Mouse (Mus musculus) right cerebral cortex, postnatal 14 days (tissue): ENCODE data around the gene Grid1.

Experiments
- DNase-seq: peaks from one replicate; pipeline ENCODE4 v3.0.0; 2022

Grid1 gene

DNA sequence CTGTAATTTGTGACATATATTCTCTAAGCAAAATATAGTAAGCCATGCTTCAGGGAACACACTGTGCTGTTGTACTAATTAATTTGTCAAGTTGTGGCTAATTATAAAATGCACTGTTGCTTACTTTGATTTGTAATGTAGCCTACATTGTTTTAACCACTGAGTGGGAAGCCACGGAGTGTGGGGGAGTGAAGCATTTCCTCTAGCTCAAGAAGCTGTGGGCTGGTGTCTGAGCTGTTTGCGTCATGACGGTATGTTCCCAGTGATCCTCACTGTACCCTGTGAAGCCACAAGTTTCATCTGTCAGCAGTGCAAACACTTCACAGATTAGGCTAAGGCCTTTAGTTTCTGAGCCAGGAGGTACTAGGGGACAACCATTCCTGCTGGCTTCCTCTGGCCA, 302.2 kb downstream of the Grid1 start:
- no peak for DNase-seq

DNA sequence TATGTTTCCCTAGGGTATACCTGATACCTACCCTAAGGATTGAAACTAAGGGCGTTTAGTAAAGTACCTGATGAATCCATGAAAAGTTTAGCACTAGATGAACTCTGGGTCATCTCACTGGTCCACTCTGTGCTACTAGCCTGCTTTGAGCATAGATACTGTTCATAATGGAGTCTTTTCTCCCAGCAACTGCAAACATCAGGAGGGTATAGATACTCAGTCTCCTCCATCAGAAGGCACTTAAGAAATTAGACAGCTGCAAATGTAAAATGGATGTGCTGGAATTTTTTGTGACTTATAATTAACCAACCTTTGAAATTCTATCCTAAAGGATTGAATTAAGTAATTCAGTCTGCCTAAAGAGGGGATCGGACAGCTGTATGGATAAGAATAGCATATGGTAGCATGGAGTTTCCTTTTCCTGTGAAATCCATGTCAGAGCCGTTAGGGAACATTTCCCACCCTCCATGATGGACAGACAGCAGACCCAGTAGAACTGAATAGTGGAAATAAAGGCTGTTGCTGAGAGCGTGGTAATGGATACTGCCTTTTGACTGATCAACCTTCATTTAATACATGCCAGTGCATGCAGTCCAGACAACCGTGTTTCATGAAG, 303.5 kb downstream of the Grid1 start:
- DNase-seq = no peak

DNA sequence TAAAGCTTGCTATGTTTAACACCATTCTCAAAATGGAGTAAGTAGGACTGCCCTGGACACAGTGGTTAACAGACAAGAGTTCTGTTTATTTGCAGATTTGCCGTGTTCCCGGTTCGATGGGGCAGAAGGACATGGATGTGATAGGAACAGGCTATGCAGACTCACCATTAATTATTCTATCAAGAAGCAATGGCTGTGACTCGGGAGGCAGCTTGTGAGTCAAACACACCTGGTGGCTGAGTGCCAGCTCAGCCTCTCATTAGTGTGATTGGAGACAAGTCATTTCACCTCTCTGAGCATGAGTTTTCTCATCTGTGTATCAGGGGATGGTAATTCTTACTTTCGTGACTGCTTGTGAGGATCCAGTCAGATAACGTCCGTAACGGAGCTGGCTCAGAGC, 307.7 kb downstream of the Grid1 start:
- no peak for DNase-seq

DNA sequence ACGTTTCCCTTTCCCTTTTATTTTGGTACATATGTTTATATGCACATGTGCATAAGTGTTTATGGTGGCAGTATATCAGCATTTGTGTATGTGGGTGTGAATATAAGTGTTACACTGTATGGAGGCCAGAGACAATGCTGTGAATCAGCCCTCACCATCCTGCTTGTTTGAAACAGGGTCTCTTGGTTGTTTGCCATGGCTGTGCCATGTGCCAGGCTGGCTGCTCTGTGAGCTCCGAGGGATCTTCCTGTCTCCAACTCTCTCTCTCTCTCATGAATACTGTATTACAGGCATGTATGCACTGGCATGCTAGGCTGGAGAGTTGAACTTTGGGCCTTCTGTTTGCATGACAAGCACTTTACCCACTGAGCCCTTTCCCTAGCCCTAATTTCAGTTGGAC, 315.1 kb downstream of the Grid1 start:
- no peak for DNase-seq

DNA sequence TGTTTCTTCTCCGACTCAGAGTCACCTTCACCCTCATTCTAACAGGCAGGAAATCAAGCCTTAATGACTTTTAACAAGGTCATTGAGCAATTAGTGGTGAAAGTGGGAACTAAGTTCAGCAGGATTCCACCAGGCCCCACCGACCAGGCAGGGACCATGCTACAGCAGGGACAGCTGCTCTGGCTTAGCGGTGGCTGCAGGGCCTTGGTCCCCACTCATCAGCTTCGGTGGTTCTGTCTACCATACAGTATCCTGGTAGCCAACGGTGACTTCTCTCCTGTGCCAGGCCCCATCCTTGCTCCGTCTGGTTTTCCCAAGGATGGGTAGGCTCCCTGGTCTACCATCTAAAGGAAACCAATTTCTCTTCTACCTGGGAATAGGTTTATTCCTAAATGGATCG, 318.2 kb downstream of the Grid1 start:
- DNase-seq = no peak

DNA sequence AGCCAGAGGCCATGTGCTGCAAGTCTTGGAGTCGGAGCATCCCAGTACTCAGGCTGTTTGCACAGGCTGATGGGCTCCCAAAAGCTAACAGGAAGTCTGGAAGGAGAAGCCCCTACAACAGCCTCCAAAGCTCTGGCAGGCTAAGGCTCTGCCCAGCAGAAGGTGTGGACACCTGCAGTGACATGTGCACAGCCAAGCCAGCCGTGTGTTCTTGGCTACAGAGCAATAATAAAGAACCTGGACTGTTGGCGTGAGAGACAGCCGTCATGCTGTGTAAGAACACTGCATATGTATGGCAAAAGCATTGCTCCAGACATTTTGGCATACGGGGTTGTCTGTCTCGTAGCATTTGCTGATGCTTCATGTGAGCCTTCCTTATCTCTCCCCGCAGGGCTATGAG, 319.9 kb downstream of the Grid1 start:
- no peak for DNase-seq

DNA sequence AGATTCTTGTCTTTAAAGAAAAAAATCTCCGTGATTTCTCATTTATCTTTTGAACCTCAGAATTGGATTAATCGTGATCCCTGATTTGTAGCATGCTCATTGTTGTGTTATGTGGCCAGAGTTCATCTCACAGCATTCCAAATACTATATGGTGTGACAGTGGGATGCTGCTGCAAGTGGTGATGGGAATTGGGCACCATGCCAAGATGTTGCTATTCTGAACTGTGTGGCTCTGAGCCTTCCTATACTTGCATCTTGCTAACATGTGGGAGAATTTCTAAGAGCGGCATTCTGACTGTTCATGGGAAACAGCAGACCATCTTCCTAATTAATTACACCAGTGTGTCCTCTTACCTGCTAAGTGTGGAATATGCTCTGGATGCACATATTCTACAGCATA, 332.5 kb downstream of the Grid1 start:
- DNase-seq = peak; percentile 54

DNA sequence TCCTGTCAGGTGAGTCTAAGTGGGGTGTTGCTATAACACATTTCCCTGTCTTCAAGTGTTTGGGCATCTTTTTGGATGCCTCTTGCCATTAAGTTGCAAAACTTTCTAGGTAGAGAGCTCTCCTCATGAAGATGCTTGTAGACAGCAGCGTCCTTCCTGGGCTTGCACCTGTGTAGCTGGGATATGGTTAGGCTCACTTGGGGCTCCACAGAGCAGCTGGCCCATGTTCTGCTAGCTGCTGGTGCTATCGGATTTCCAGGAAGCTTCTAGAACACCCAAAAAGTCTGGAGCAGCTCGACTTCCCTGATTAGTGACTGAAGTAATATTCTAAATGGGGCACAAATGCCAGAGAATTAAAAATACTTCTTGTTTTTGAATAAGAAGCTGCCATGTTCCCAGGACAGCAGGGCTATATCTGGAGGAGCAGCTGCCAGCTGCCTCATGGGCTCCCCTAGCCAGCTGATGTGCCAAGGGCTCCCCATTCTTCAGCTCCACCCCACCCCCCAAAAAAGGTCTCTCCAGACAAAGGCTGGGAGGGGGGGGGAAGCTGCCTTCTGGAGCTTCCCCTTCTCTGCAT, 333.9 kb downstream of the Grid1 start:
- peak; percentile 18 for DNase-seq

DNA sequence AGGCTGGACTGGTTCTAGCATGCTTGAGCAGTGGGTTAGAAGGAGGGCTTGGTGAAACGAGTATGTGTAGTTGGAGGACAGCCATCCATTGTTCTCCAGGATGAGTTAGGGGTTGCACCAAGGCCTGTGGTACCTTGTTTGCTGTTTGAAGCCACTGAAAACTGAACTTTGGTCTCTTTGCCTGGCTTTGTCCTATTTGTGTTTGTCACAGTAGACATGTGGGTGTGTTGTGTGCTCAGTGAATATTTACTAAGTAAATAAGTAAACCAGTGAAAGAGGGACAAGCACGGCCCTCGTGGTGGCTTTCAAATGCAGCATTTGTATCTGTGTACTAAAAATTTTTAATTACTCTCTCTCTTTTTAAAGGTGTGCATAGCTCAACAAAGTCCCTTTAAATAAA, 334.5 kb downstream of the Grid1 start:
- DNase-seq = no peak

DNA sequence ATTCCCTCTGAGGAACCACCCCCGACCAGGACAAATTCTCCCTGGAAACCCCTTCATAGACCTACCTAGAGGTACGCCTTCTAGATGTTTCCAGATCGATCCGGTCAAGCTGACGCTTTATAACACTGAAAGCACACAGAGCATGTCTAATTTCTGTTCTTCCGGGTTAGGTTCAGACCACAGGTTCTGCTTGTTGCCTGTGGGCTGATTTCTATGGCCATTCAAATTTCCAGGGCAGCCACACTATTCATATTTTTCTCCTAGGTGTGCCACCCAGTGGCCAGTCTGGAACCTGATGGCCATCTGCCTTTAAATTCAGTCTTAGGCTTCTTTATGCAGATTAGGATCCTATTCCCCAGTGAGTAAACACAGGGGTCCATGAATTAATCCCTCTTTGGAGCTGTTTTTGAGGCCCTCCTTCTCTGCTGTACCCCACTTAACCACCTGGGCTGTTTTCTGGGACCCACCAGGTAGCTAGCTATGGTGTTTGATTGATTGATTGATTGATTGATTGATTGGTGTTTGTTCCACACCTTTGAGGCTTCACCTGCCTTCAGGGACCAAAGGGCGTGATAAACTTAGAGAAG, 337.3 kb downstream of the Grid1 start:
- DNase-seq = no peak

DNA sequence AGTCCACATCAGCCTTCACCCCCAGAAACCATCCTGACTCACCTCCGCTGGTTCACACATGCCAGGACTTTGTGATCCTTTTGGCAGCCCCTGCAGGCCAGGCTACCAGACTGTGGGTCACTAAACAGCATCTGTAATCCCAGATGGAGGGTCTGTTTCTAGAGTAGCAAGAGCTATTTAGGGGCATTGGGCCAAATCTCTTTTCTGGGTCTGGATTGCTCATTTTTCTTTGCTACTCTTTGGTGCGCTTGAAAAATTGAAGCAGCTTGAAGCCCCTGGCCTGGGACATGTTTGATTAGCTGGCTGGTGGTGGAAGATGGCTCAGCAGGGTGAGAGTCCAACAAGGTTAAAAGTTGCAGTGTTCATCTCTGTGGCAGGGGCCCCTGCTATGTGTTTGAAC, 339.4 kb downstream of the Grid1 start:
- no peak for DNase-seq

DNA sequence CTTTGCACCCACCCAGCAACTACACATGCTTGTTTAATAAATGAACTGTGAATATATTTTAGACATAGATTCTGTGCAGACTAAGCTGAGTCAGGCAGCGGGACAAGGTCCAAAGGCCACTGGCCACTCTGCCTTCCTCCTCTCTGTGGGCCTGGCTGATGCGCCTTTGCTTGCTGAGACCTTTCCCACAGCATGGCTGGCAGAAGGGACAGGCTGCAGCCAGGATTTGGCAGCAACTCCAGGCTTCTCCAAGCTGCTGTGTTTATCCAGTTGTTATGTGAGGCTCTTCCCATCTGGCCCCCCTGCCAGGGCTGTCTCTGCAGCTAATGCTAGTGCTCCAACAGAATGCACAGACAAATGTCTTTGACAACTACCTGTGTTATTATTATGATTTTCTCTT, 347.5 kb downstream of the Grid1 start:
- peak; percentile 14 for DNase-seq

DNA sequence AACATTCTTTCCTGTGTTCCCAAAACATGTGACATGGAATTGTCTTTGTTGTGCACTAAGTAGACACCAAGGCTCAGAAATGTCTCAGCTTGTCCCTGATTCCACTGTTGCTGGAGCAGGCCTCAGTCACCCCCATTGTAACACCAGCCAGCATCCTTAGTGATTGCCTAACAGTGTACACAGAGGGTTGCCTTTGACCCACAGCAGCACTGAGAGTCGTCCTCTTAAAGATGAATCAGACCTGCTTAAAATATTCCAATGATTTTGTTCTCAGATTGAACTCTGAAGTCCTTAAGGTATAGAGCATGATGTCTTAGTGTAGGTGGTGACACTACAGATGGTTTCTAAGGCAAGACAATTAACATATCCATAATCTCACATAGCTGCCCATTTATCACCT, 354.0 kb downstream of the Grid1 start:
- no peak for DNase-seq

DNA sequence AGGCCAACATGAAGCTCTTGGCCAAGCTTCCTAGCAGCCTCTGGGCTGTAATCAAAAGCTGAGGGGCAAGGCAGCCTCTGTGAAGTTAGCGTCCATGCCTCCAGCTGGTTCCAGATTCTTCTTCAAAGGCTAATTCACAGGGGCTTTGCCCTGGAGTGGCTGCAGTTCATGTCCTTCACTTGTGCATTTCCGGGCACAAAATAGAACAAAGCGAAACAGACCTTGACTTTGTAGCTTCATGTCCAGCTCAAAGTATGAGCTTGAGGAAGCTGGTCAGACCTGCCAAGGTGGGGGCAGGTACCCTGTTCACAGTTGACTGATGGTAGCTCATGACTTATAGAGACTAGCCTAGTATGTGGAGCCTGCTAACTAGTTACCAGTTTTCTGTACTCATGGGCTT, 356.1 kb downstream of the Grid1 start:
- no peak for DNase-seq

DNA sequence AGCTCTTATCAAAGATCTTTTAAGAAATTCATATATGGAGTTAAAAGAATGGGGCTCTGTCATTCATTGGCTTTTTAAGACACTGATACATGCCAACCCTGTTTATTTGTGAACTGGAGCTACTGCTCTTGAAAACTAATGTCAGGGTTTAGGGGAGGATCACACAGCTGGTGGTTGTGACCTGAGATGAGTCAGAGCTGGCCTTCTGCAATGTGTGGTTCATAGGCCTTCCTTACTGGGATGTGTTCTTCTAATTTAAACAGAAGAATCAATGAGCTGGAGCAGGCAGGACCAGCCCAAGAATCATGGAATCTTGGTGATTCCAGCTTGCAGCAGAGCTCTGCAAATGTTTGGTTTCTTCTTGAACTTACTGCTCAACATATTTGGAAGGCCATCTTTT, 359.2 kb downstream of the Grid1 start:
- DNase-seq = no peak

DNA sequence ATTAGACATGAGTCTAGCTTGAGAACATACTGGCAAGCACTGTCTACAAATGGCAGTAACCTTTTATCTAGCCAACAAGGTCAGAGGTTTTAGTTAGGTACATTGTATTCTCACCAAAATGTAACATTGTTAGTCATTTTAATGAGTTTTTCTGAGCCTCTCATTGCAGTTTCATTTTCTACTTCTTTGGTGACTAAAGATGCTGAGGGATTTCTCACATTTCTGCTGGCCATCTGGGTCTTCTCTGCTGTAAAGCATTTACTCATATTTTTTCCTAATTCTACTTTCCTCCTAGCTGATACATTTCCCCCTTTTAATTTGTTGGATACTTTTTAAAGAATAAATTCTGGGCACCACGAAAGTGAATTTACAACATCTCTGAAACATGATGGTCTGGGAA, 365.5 kb downstream of the Grid1 start:
- DNase-seq = no peak

DNA sequence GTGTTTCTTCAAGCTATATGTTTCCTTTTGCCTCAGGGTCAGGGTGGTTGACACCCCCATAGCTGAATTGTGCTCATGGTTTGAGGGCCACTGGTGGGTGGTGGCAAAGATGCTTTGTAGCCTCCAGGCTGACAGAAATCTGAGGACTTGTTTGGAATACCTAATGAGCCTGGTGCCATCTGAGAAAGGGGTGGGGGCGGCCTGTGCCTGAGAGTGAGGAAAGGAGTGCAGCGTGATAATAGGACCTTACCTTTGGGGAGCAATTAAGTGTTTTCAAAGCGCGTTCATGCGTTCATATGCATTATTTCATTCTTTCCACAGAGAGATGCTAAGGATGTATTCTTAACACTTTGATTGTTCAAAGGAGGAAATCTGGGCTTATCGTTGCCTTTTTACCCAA, 372.3 kb downstream of the Grid1 start:
- DNase-seq = no peak

DNA sequence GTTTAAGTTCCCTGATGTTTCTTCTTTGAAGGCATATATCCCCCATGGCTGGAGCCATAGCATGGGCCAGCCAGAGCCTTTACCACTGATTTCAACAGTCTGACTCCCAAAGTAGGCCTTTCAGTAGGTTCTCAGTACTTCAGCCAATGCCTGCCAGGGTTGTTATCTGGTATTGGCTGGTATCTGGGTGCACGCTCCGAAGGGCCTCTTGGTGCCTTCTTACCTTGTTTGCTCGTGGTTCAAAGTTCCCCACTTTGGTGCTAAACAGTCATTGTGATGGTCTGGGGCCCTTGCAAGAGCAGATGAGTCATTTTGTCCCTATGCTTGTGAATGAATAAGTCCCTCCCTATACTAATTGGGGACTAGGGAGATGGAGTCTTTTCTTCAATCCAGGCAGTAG, 377.5 kb downstream of the Grid1 start:
- DNase-seq = no peak

DNA sequence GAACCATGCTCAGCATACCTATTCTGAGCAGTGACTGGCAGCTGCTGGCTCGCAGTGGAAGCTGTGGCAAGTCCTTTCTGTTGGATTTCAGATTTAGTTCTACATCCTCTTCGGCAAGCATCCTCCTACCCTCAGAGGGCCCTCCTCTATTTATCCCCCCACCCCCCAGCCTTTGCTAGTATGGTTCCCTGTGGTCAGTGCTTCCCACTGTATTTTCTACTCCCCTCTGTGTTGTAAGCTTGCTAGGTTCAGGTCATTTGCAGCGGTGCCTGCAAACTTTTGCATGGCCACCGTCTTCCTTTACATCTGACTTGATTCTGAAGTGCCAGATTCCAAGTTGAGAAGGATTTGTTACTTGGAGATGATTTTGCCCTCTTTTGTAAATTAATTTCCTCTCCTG, 378.5 kb downstream of the Grid1 start:
- DNase-seq = no peak

DNA sequence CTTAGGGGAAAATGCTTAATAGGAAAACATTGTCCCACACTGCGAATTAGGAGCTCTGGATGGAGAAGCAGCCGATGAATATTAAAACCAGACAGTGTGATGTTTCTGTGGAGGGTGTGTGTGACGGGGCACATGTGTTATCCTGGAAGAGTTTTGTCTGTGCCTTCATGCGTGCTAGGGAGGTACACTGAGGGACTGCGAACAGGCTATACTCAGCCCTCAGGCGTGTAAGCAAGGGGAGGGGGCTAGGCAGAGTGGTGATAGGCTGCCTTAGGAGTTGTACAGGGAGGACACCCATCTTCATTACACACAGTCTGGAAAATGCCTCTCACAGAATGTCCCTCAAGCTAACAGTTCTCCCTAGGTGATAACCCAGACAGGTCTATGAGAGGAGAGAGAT, 379.0 kb downstream of the Grid1 start:
- DNase-seq = no peak

DNA sequence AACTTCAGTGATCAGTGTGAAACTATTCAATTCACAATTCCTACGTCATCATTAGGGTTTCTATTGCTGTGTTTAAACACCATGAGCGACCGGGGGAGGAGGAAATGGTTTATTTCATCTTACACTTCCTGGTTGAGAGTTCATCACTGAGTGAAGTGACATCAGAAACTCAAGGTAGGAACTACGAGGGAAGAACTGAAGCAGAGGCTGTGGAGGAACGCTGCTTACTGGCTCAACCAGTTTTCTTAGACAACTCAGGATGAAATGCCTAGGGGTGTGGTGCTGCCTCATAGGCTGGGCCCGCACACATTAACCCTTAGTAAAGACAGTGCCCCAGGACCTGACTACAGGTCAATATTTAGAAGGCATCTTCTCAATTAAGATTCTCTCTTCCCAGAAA, 389.5 kb downstream of the Grid1 start:
- DNase-seq = no peak

DNA sequence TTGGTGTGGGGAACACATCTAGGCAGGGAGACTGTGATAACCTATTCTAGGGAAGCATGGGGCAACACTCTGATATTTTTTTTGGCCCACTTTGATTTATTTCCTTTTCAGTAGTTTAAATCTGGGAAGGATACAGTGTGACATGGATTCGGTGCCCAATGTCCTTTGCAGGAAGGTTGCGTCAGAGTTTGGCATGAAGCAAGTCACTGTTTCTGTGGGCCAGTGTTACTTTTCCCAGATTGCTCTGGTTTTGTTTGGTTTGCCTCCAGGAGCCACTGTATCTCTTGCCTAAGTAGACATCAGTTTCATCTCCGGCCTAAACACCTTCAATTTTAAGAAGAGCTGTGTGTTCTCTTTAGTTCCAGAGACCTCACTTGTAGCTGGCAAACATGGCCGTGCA, 399.1 kb downstream of the Grid1 start:
- DNase-seq = no peak

DNA sequence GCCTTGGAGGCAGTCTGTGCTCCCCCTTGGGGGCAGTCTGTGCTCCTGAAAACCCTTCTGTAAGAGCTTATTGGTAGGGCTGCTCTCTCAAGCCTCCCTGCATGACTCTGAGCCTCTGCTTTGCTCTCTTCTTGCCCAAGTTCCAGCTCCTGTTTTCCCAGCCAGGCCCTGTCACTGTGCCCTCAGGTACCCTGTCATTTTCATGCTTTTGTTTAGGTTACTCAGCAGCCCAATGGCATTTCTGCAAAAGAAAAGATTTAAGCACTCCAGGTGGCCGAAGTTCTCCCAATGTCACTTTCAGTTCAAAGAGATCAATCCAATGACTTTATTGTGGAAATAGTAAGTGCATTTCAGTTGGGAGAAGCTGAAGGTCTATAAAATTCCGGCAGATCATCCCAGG, 402.3 kb downstream of the Grid1 start:
- DNase-seq = no peak

DNA sequence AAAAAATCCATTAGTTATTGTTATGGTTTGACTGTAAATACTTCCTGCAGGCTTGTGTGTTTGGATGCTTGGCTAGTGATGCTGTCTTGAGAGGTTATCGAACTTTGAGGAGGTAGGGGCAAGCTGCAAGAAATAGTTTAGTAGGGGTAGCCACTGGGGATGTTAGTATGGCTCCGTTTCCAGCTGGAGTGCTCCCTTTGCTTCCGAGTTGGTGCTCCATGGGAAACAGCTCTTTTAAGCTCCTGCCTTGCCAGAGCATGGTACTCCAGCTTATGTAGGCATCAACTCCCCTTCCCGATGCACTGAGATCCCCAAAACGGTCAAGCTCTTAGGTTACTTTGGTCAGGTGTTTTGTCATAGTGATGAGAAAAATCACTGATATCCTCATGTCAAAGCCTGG, 407.7 kb downstream of the Grid1 start:
- DNase-seq = no peak

DNA sequence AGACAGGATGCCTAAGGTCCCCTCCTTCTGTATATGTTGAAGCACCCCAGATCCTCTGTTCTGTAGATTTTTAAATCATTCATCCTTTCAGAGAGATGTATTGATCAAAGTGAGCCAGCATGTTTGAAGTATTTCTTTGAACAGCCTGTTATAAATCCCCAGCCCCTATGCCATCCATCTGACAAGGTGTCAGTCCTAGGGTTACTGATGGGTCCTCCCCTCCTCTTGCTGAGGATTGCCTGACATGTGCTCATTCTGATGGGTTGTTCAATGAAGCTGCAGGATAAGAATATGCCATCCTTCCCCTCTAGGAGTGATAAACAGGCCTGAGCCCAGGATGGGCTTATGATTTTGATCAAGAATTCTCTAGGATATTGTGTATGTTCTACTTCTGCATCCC, 411.5 kb downstream of the Grid1 start:
- no peak for DNase-seq
